Mouse (Mus musculus) CH12.LX (cell line): ENCODE data around the gene Tram2. TPM values are rescaled to one million over a fixed set of nuclear protein-coding genes. Genes with fewer than 3 reads are reported as not detected.

ENCODE experiments used
- DNase-seq: peaks from one replicate; pipeline ENCODE4 v3.0.0-alpha.2; 2013; ENCODE audit errors: extremely low read depth
- H3K27ac ChIP-seq: 2 replicates; pipeline ENCODE4 v1.5.1; 2012; ENCODE audit warnings: low read depth, mild to moderate bottlenecking, control low read depth, moderate library complexity; ENCODE audit not compliant: insufficient read depth
- H3K27me3 ChIP-seq: replicated peaks from 2 replicates; pipeline ENCODE3; 2012; ENCODE audit warnings: inconsistent platforms
- H3K36me3 ChIP-seq, 2 experiments: replicated peaks in 1 of 2; 2 replicates each; pipeline versions ENCODE3 to v1.6.1; 2012; ENCODE audit warnings: inconsistent platforms in 1 of 2, low read length in 1 of 2, mild to moderate bottlenecking in 1 of 2, mixed read lengths in 1 of 2, moderate library complexity in 1 of 2; ENCODE audit not compliant: control insufficient read depth in 1 of 2, insufficient read depth in 1 of 2
- H3K4me1 ChIP-seq, 2 experiments: 2 replicates each; pipeline ENCODE4 v1.6.1; 2012; ENCODE audit warnings: inconsistent platforms in 1 of 2, moderate library complexity in 1 of 2; ENCODE audit not compliant: insufficient read depth in 2 of 2, control insufficient read depth in 1 of 2
- H3K4me2 ChIP-seq: 2 replicates; pipeline ENCODE4 v1.6.1; 2012; ENCODE audit warnings: low read depth, mild to moderate bottlenecking, control low read depth; ENCODE audit not compliant: poor library complexity, insufficient read depth, severe bottlenecking
- H3K4me3 ChIP-seq, 3 experiments: fragments of 150-350 bp in 1 of 3; sonication (generic) in 1 of 3; replicated peaks in 1 of 3; 2 replicates each; pipeline versions ENCODE3 to v1.5.1; 2011 to 2012; ENCODE audit warnings: low read depth in 2 of 3, low read length in 2 of 3, mild to moderate bottlenecking in 2 of 3, moderate library complexity in 2 of 3, control low read depth in 1 of 3, improper control_type of control experiment in 1 of 3, inconsistent platforms in 1 of 3, mixed read lengths in 1 of 3; ENCODE audit not compliant: poor library complexity in 1 of 3
- H3K79me2 ChIP-seq: replicated peaks from 2 replicates; pipeline ENCODE4 v1.6.1; 2012; ENCODE audit warnings: mild to moderate bottlenecking, moderate library complexity; ENCODE audit not compliant: control insufficient read depth, poor library complexity, insufficient read depth, severe bottlenecking; ENCODE audit errors: extremely low read depth
- H3K9ac ChIP-seq: 2 replicates; pipeline ENCODE4 v1.6.1; 2012; ENCODE audit warnings: low read depth, mild to moderate bottlenecking, control low read depth, moderate library complexity; ENCODE audit not compliant: insufficient read depth
- H3K9me3 ChIP-seq: replicated peaks from 2 replicates; pipeline ENCODE3; 2012; ENCODE audit warnings: low read length, inconsistent platforms, mixed read lengths
- BHLHE40 ChIP-seq: IDR thresholded peaks from 2 replicates; pipeline ENCODE4 v1.6.1; 2011; ENCODE audit warnings: mild to moderate bottlenecking, low read depth, low read length, improper control_type of control experiment
- CTCF ChIP-seq, 2 experiments: IDR thresholded peaks in 1 of 2; conservative IDR thresholded peaks in 1 of 2; 2 replicates each; pipeline ENCODE4 v1.5.1; 2011 to 2012; ENCODE audit warnings: low read depth in 2 of 2, low read length in 2 of 2, improper control_type of control experiment in 1 of 2, inconsistent platforms in 1 of 2, mild to moderate bottlenecking in 1 of 2, moderate library complexity in 1 of 2
- MXI1 ChIP-seq: IDR thresholded peaks from 2 replicates; pipeline ENCODE4 v1.6.1; 2011; ENCODE audit warnings: mild to moderate bottlenecking, low read depth, low read length, improper control_type of control experiment
- NRF1 ChIP-seq: IDR thresholded peaks from 2 replicates; pipeline ENCODE4 v1.6.1; 2014; ENCODE audit warnings: low read depth, mild to moderate bottlenecking, inconsistent platforms, low read length, improper control_type of control experiment, moderate library complexity
- POLR2A ChIP-seq: IDR thresholded peaks from 2 replicates; pipeline ENCODE4 v1.6.1; 2011; ENCODE audit warnings: low read depth, mild to moderate bottlenecking, improper control_type of control experiment, low read length
- TBP ChIP-seq: conservative IDR thresholded peaks from 2 replicates; pipeline ENCODE4 v1.6.1; 2011; ENCODE audit warnings: low read depth, low read length, improper control_type of control experiment
- USF2 ChIP-seq: conservative IDR thresholded peaks from 2 replicates; pipeline ENCODE4 v1.6.1; 2011; ENCODE audit warnings: low read depth, low read length, improper control_type of control experiment
- dilution Hi-C: fragments of 300-500 bp; cut with MboI; formaldehyde crosslinking; loops from 2 replicates; pipeline ENCODE4 v1.14.3; 2020; ENCODE audit warnings: low sequenced_read_pairs; ENCODE audit not compliant: extremely low pct_unique_long_range_greater_than_20kb, extremely low pct_ligation_motif_present
- in situ Hi-C: fragments of 300-500 bp; cut with MboI; formaldehyde crosslinking; loops from 3 replicates; pipeline ENCODE4 v1.14.3; 2019; ENCODE audit warnings: low sequenced_read_pairs, low pct_ligation_motif_present, low pct_unique_long_range_greater_than_20kb, mixed read lengths
- polyA plus RNA-seq: library from polyadenylated mRNA; unstranded; fragments of >175 nt; gene quantifications from 2 replicates; pipeline ENCODE4 v1.2.1, GENCODE M21; 2012; ENCODE audit warnings: low read depth; ENCODE audit not compliant: insufficient read length
- total RNA-seq, 2 experiments: library from RNA; depleted of rRNA; stranded (reverse); fragments of 300-350 nt in 1 of 2; fragments of >200 nt in 1 of 2; gene quantifications; 2 replicates each; pipeline ENCODE4 v1.2.3; 2012 to 2014

Gene Tram2
- total and polyA plus RNA-seq, 3 experiments = 1.9 to 6.6 (median 2.4) TPM

GRCm38 (mm10) chr1:21080362-21080761 is 1.3 kb upstream of the Tram2 start:
- no peak overlapping the region for H3K27ac ChIP-seq
- H3K27me3 ChIP-seq = peaks cover 4% of the 10 kb centered on the region
- TF ChIP-seq CTCF (conservative IDR thresholded peaks at IDR 0.05 in 1 of 2, IDR thresholded peaks at IDR 0.05 in 1 of 2; ENCODE audit: low read depth in 2 of 2, low read length in 2 of 2) (0 out of 4 replicates have a peak, but pooled peaks of 1 of the 2 experiments have one; percentile 10), NRF1 (no peak)
- dilution Hi-C loops (no loop called here), in situ Hi-C loops (no loop called here)
- no peaks in the 10 kb centered on the region for H3K79me2 ChIP-seq
- H3K9ac ChIP-seq = no peak overlapping the region
- H3K4me2 ChIP-seq = no peak overlapping the region
- no peak for DNase-seq
- H3K4me1 ChIP-seq = peaks cover 6 to 35% of the 10 kb centered on the region in 2 experiments
- H3K4me3 ChIP-seq = no peak overlapping the region
- no peaks in the 10 kb centered on the region for H3K9me3 ChIP-seq
- peaks cover 0 to 5% of the 10 kb centered on the region in 2 experiments for H3K36me3 ChIP-seq

- Histone ChIP-seq H3K4me1 (peaks cover 6 to 52% of the 10 kb centered on the region in 2 experiments), H3K27ac (no peak overlapping the region), H3K4me3 (peak overlapping the region; percentile 85 to 98 (median 92)), H3K27me3 (peaks cover 4% of the 10 kb centered on the region), H3K4me2 (peak overlapping the region; percentile 89), H3K9ac (peak overlapping the region; percentile 89), H3K36me3 (peaks cover 0 to 18% of the 10 kb centered on the region in 2 experiments), H3K79me2 (0 out of 2 replicates have a peak, but pooled peaks cover 2% of the 10 kb centered on the region), H3K9me3 (no peaks in the 10 kb centered on the region)
- DNase-seq = no peak
- in situ Hi-C loops (loop anchor here (5.0 kb wide), 1 partner anchor 41 kb away; no protein-coding TSS in a partner anchor), dilution Hi-C loops (no loop called here)
- TF ChIP-seq POLR2A (peak; percentile 57), MXI1 (peak; percentile 18; the same call in 1 of the 2 replicates), USF2 (no peak)
Measured at GRCm38 (mm10) chr1:21078481-21079214, 381 bp downstream of the Tram2 start.

- in situ Hi-C loops = loop anchor here (5.0 kb wide), 1 partner anchor 40 kb away; no protein-coding TSS in a partner anchor
Measured at GRCm38 (mm10) chr1:21077619-21078018, 1.4 kb downstream of the Tram2 start.

More at GRCm38 (mm10) chr1:21077619-21078018, 1.4 kb downstream of the Tram2 start:
- Histone ChIP-seq H3K9ac (peak overlapping the region; percentile 89; the same call in 1 of the 2 replicates), H3K36me3 (peaks cover 0 to 19% of the 10 kb centered on the region in 2 experiments), H3K79me2 (0 out of 2 replicates have a peak, but pooled peaks cover 2% of the 10 kb centered on the region), H3K9me3 (no peaks in the 10 kb centered on the region), H3K27me3 (peaks cover 4% of the 10 kb centered on the region), H3K27ac (no peak overlapping the region), H3K4me3 (peak overlapping the region; percentile 22 to 92 (median 85)), H3K4me2 (peak overlapping the region; percentile 89), H3K4me1 (peaks cover 6 to 62% of the 10 kb centered on the region in 2 experiments)
- DNase-seq = no peak
- dilution Hi-C loops = no loop called here
- no peak for TF ChIP-seq TBP
- TF ChIP-seq BHLHE40 = 0 out of 2 replicates have a peak, but pooled peaks have one; percentile 2
